Mouse (Mus musculus): ENCODE measurements around the gene Med8. TPM values are rescaled to one million over a fixed set of nuclear protein-coding genes. Genes with fewer than 3 reads are reported as not detected.
A peak's percentile ranks its signal among the peaks of the same experiment; 100 is the strongest.

Gene Med8
- total and polyA plus RNA-seq, 2 experiments from 2014 or later, result 79.6 to 96.2 TPM

DNA sequence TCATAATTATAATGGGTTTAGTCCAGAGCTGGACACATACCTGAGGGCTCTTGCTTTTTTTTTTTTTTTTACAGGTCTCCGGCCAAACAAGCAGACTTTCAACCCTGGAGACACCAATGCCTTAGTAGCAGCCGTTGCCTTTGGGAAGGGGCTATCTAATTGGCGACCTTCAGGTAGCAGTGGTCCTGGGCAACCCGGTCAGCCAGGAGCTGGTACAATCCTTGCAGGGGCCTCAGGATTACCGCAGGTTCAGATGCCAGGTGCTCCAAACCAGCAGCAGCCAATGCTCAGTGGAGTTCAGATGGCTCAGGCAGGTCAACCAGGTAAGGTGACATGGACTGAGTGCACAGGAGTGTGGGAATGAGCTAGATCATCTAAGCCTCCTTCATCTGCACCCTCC is 4.4 kb downstream of the Med8 start:
- no peak overlapping the region for H3K27ac ChIP-seq (ENCODE audit: low read depth, low read length)
- no peak for TF ChIP-seq CTCF (IDR thresholded peaks at IDR 0.05; ENCODE audit: low read depth)
- no peaks in the 10 kb centered on the region for H3K27me3 ChIP-seq (ENCODE audit: insufficient read depth, low read length)
- no peak overlapping the region for H3K4me2 ChIP-seq (ENCODE audit: low read depth)
- WGBS, result 92% methylated on average over 5 of the region's 5 CpGs
- no peaks in the 10 kb centered on the region for H3K9me3 ChIP-seq (ENCODE audit: low read length)
- no peak overlapping the region for H3K4me3 ChIP-seq (ENCODE audit: low read depth, low read length)
- peaks cover 72% of the 10 kb centered on the region for H3K36me3 ChIP-seq (ENCODE audit: insufficient read depth)
- H3K4me1 ChIP-seq (ENCODE audit: insufficient read depth), result 0 out of 2 replicates have a peak, but pooled peaks cover 6% of the 10 kb centered on the region
- ATAC-seq, result no peak
- no peak overlapping the region for H3K9ac ChIP-seq
- DNase-seq, result no peak

- 90% methylated on average over 2 of the region's 2 CpGs for WGBS
- DNase-seq (no peak), ATAC-seq (no peak)
- H3K27me3 ChIP-seq (ENCODE audit: insufficient read depth, low read length), result no peaks in the 10 kb centered on the region
- H3K4me1 ChIP-seq (ENCODE audit: insufficient read depth), result no peaks in the 10 kb centered on the region
- H3K27ac ChIP-seq (ENCODE audit: low read depth, low read length), result no peak overlapping the region
- H3K9ac ChIP-seq, result no peak overlapping the region
- peaks cover 88% of the 10 kb centered on the region for H3K36me3 ChIP-seq (ENCODE audit: insufficient read depth)
- no peak overlapping the region for H3K4me2 ChIP-seq (ENCODE audit: low read depth)
- TF ChIP-seq CTCF (IDR thresholded peaks at IDR 0.05; ENCODE audit: low read depth), result no peak
- no peaks in the 10 kb centered on the region for H3K9me3 ChIP-seq (ENCODE audit: low read length)
- H3K4me3 ChIP-seq (ENCODE audit: low read depth, low read length), result no peak overlapping the region
Measured at GRCm38 (mm10) chr4:118415779-118416178, 6.6 kb downstream of the Med8 start.

DNA sequence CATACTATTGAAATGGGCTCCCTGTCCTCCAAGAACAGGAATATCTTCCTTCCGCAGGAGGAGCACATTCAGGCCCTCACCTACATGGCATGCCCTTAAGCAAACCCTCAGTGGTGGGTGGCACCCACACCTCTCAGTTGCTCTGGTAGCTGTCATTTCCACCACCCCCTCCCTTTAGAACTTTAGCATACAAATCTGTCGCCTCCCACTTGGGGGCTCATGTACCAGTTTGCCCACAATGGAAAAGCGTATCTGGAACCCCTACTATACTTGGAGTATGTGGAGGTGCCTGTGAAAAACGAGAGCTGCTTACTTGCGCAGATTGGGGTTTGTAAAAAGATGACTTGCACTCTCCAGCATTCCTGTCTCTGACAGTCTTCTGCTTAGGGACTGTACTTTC is 7.2 kb downstream of the Med8 start:
- H3K4me1 ChIP-seq (ENCODE audit: insufficient read depth), result no peaks in the 10 kb centered on the region
- H3K4me3 ChIP-seq (ENCODE audit: low read depth, low read length), result no peak overlapping the region
- no peak overlapping the region for H3K27ac ChIP-seq (ENCODE audit: low read depth, low read length)
- no peak overlapping the region for H3K4me2 ChIP-seq (ENCODE audit: low read depth)
- ATAC-seq (no peak), DNase-seq (no peak)
- TF ChIP-seq CTCF (IDR thresholded peaks at IDR 0.05; ENCODE audit: low read depth), result no peak
- H3K27me3 ChIP-seq (ENCODE audit: insufficient read depth, low read length), result no peaks in the 10 kb centered on the region
- no peak overlapping the region for H3K9ac ChIP-seq
- 94% methylated on average over 5 of the region's 5 CpGs for WGBS
- peaks cover 89% of the 10 kb centered on the region for H3K36me3 ChIP-seq (ENCODE audit: insufficient read depth)
- H3K9me3 ChIP-seq (ENCODE audit: low read length), result no peaks in the 10 kb centered on the region

GRCm38 (mm10) chr4:118417112-118417797 is 8.1 kb downstream of the Med8 start:
- H3K4me3 ChIP-seq (ENCODE audit: low read depth, low read length), result no peak overlapping the region
- no peak overlapping the region for H3K9ac ChIP-seq
- DNase-seq, result no peak
- no peak overlapping the region for H3K27ac ChIP-seq (ENCODE audit: low read depth, low read length)
- no peaks in the 10 kb centered on the region for H3K4me1 ChIP-seq (ENCODE audit: insufficient read depth)
- ATAC-seq, result peak; percentile 43; the same call in 1 of the 2 replicates
- WGBS, result 76% methylated on average over 13 of the region's 13 CpGs
- peaks cover 85% of the 10 kb centered on the region for H3K36me3 ChIP-seq (ENCODE audit: insufficient read depth)
- TF ChIP-seq CTCF (IDR thresholded peaks at IDR 0.05; ENCODE audit: low read depth), result no peak
- no peaks in the 10 kb centered on the region for H3K27me3 ChIP-seq (ENCODE audit: insufficient read depth, low read length)
- no peak overlapping the region for H3K4me2 ChIP-seq (ENCODE audit: low read depth)
- H3K9me3 ChIP-seq (ENCODE audit: low read length), result no peaks in the 10 kb centered on the region

DNA sequence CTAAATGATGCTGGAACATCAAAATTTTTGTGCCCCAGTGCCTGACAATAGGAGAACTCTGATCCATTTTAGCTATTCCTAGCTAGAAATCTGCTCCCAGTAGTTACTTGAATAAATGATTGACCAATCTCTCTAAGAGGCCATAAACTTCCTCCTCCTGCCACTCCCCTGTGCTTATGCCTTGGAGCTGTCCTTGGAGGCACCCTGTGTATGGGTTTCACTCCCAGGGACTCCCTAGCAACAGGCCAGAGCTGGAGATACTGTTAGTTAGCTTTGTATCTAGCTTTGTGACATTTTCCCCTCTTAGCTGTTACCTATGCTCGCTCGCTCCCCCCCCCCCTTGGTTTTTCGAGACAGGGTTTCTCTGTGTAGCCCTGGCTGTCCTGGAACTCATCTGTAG is 12.2 kb downstream of the Med8 start:
- Histone ChIP-seq H3K4me3 (ENCODE audit: low read depth, low read length) (no peak overlapping the region), H3K9me3 (ENCODE audit: low read length) (no peaks in the 10 kb centered on the region), H3K4me1 (ENCODE audit: insufficient read depth) (no peaks in the 10 kb centered on the region), H3K27me3 (ENCODE audit: insufficient read depth, low read length) (no peaks in the 10 kb centered on the region), H3K27ac (ENCODE audit: low read depth, low read length) (no peak overlapping the region), H3K36me3 (ENCODE audit: insufficient read depth) (peaks cover 49% of the 10 kb centered on the region), H3K9ac (no peak overlapping the region), H3K4me2 (ENCODE audit: low read depth) (no peak overlapping the region)
- no peak for ATAC-seq
- TF ChIP-seq CTCF (IDR thresholded peaks at IDR 0.05; ENCODE audit: low read depth), result no peak
- DNase-seq, result no peak
- WGBS, result 98% methylated on average over 3 of the region's 3 CpGs

GRCm38 (mm10) chr4:118424541-118425160 is 15.5 kb downstream of the Med8 start:
- Histone ChIP-seq H3K4me2 (ENCODE audit: low read depth) (no peak overlapping the region), H3K36me3 (ENCODE audit: insufficient read depth) (peaks cover 23% of the 10 kb centered on the region), H3K4me3 (ENCODE audit: low read depth, low read length) (no peak overlapping the region), H3K27ac (ENCODE audit: low read depth, low read length) (no peak overlapping the region), H3K27me3 (ENCODE audit: insufficient read depth, low read length) (no peaks in the 10 kb centered on the region), H3K4me1 (ENCODE audit: insufficient read depth) (peaks cover 18% of the 10 kb centered on the region), H3K9me3 (ENCODE audit: low read length) (no peaks in the 10 kb centered on the region), H3K9ac (no peak overlapping the region)
- no peak for TF ChIP-seq CTCF (IDR thresholded peaks at IDR 0.05; ENCODE audit: low read depth)
- DNase-seq (no peak), ATAC-seq (no peak)
- 88% methylated on average over 4 of the region's 4 CpGs for WGBS

DNA sequence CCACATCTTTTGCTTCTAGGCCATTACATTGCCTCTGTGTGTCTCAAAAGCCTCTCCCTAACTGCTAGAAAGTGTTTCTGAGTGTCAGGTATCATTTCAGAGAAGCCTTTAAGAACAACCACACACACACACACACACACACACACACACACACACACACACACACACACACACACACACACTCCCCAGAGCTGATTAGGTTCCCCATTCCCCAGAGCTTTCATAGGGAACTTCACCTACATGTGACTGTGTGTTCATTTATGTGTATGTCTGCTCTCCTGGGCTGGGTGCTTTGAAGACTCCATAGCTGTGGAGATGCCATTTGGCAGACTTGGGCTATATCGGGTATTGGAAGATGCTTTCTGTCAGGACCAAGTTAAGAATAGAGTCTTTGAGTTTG is 16.2 kb downstream of the Med8 start:
- WGBS, result 84% methylated on average over 1 of the region's 1 CpGs
- Histone ChIP-seq H3K27ac (ENCODE audit: low read depth, low read length) (no peak overlapping the region), H3K4me1 (ENCODE audit: insufficient read depth) (peaks cover 18% of the 10 kb centered on the region), H3K9me3 (ENCODE audit: low read length) (no peaks in the 10 kb centered on the region), H3K4me2 (ENCODE audit: low read depth) (no peak overlapping the region), H3K27me3 (ENCODE audit: insufficient read depth, low read length) (no peaks in the 10 kb centered on the region), H3K4me3 (ENCODE audit: low read depth, low read length) (no peak overlapping the region), H3K36me3 (ENCODE audit: insufficient read depth) (peaks cover 17% of the 10 kb centered on the region), H3K9ac (no peak overlapping the region)
- no peak for ATAC-seq
- TF ChIP-seq CTCF (IDR thresholded peaks at IDR 0.05; ENCODE audit: low read depth), result no peak
- no peak for DNase-seq
